Mouse (Mus musculus) E14TG2a.4 (cell line): ENCODE data around the gene Galnt9.

Experiments used
- H3K27me3 ChIP-seq: 2 replicates; pipeline ENCODE4 v1.6.1; 2014; ENCODE audit warnings: low read length, control low read depth; ENCODE audit not compliant: insufficient read depth
- H3K36me3 ChIP-seq: 2 replicates; pipeline ENCODE4 v1.6.1; 2014; ENCODE audit warnings: low read length, control low read depth; ENCODE audit not compliant: insufficient read depth
- H3K4me1 ChIP-seq: replicated peaks from 2 replicates; pipeline ENCODE4 v1.6.1; 2014; ENCODE audit warnings: low read depth, low read length, control low read depth
- H3K4me3 ChIP-seq: replicated peaks from 2 replicates; pipeline ENCODE4 v1.5.1; 2014; ENCODE audit warnings: mild to moderate bottlenecking, low read length
- H3K9me3 ChIP-seq: 2 replicates; pipeline ENCODE4 v1.6.1; 2014; ENCODE audit warnings: low read length, control low read depth
- CTCF ChIP-seq: conservative IDR thresholded peaks from 2 replicates; pipeline ENCODE4 v1.5.1; 2014; ENCODE audit warnings: low read length
- NANOG ChIP-seq: IDR thresholded peaks from 2 replicates; pipeline ENCODE4 v1.6.1; 2014; ENCODE audit warnings: borderline replicate concordance, low read length, mixed read lengths
- POU5F1 ChIP-seq: IDR thresholded peaks from 2 replicates; pipeline ENCODE4 v1.6.1; 2014; ENCODE audit warnings: low read length, borderline replicate concordance

Gene Galnt9

DNA sequence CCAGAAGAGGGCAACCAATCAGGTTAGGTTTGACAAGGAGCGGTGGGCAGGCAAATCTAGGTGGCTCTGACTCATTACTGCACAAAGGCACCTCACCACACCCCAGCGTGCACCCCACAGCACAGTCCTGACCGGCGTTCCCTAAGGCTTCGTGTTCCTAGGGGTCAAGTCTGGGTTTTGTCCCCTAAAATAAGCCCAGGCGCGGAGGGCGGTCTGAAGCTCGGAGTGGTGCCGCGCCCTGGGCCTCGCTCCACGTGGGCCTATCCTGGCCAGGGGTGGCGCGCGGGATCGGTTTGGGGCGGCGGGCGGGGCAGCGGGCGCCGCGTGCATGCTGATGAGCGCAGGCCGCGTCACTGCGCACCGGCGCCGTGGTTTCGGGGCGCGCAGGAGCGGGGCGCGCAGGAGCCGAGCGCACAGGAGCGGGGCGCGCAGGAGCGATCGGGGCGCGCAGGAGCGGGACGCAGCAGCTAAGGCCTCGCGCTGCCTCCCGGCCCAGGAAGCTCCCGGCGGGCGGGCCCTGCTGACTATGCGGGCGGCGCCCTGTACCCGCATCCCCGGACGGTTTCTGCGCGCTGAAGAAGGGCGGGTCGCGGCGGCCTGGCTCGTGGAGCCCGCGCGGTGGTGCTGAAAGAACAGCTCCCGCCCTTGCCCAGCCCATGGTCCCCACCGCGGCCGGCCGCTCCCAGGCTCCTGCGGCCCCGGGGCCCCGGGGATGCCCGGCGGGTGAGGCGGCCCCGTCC is at the start of gene Galnt9:
Galnt9 (plus strand) TSS at position 405 of the 740 bp plus-strand sequence.
- Histone ChIP-seq H3K36me3 (no peaks in the 10 kb centered on the region), H3K9me3 (no peaks in the 10 kb centered on the region), H3K4me3 (peak within 1 kb of the TSS; percentile 86), H3K27me3 (peaks cover 71% of the 10 kb centered on the region), H3K4me1 (peaks cover 35% of the 10 kb centered on the region)
- no peak for TF ChIP-seq CTCF
- no peak for TF ChIP-seq NANOG
- no peak for TF ChIP-seq POU5F1

DNA sequence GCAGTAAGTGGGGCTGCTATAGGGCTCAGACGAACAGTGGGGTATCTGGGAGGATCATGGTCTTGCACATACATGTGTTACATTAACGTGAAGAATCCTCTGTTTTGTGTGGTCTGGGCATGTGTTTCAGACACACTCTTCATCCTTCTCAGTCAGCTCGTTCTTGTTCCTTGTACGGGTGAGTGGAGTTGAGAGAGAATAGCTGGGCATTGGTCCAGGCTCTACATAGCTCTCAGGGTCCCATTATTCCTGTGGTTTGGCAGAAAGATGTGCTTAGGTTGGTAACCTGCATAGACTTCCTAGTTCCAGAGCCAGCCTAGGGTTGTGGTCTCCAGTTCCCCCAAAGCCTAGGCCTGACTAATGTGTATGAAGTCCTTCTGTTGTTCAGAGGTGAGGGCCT is 49.8 kb upstream of the Galnt9 start:
- H3K4me3 ChIP-seq, result no peak overlapping the region
- peaks cover 26% of the 10 kb centered on the region for H3K27me3 ChIP-seq
- no peaks in the 10 kb centered on the region for H3K36me3 ChIP-seq
- no peak for TF ChIP-seq CTCF
- TF ChIP-seq POU5F1, result no peak
- TF ChIP-seq NANOG, result no peak
- no peaks in the 10 kb centered on the region for H3K9me3 ChIP-seq
- peaks cover 19% of the 10 kb centered on the region for H3K4me1 ChIP-seq

GRCm38 (mm10) chr5:110495051-110495450 is 49.1 kb upstream of the Galnt9 start:
- H3K27me3 ChIP-seq, result peaks cover 28% of the 10 kb centered on the region
- TF ChIP-seq CTCF (no peak), NANOG (no peak), POU5F1 (no peak)
- H3K9me3 ChIP-seq, result no peaks in the 10 kb centered on the region
- peaks cover 19% of the 10 kb centered on the region for H3K4me1 ChIP-seq
- H3K36me3 ChIP-seq, result no peaks in the 10 kb centered on the region
- H3K4me3 ChIP-seq, result no peak overlapping the region

GRCm38 (mm10) chr5:110497556-110497955 is 46.6 kb upstream of the Galnt9 start:
- TF ChIP-seq NANOG, result no peak
- no peak for TF ChIP-seq CTCF
- no peak for TF ChIP-seq POU5F1
- Histone ChIP-seq H3K9me3 (no peaks in the 10 kb centered on the region), H3K4me3 (no peak overlapping the region), H3K27me3 (peaks cover 33% of the 10 kb centered on the region), H3K36me3 (no peaks in the 10 kb centered on the region), H3K4me1 (peaks cover 11% of the 10 kb centered on the region; the same call in 1 of the 2 replicates)

DNA sequence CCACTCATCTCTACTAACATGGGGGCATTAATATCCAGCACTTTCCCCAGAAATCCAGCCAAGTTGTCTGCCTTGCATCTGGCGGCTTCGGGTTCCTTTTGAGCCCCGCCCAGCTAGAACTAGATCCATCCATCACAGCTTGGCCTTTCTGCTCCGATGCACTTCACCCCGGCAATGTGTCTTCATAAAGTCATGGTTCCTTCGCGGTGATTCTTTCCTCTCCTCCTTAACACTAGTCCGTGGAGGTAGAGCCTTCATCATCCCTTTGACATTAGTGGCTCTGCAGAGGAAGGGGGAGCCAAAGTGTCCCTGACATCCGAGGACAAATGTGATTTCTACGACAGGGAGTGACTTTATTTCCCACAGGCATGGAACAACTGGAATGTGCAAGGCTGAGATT is 46.1 kb upstream of the Galnt9 start:
- no peaks in the 10 kb centered on the region for H3K36me3 ChIP-seq
- no peaks in the 10 kb centered on the region for H3K9me3 ChIP-seq
- peaks cover 11% of the 10 kb centered on the region; the same call in 1 of the 2 replicates for H3K4me1 ChIP-seq
- TF ChIP-seq POU5F1 (no peak), NANOG (no peak), CTCF (no peak)
- H3K4me3 ChIP-seq, result no peak overlapping the region
- peaks cover 34% of the 10 kb centered on the region for H3K27me3 ChIP-seq

GRCm38 (mm10) chr5:110500233-110500632 is 43.9 kb upstream of the Galnt9 start:
- 0 out of 2 replicates have a peak, but pooled peaks cover 7% of the 10 kb centered on the region for H3K4me1 ChIP-seq
- no peaks in the 10 kb centered on the region for H3K9me3 ChIP-seq
- peaks cover 37% of the 10 kb centered on the region for H3K27me3 ChIP-seq
- no peaks in the 10 kb centered on the region for H3K36me3 ChIP-seq
- TF ChIP-seq NANOG, result no peak
- TF ChIP-seq CTCF, result no peak
- no peak for TF ChIP-seq POU5F1
- no peak overlapping the region for H3K4me3 ChIP-seq

DNA sequence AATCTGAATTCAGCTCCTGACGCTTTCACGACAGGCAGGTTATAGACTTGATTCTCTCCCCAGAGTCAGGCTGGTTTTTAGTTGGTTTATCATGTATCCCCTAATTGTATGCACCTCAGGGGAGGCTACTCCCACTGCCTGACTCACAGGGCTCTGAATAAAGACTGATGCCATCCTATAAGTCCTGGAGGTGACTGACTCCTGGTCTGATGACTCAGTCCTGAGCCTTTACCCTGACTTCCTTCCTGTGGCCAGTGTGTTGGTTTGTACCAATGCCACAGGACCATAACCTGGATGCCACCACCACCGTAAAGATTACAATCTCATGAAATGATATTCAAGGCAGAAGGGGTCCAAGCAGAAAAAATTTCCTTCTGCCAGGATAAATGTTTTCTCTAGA is 40.8 kb upstream of the Galnt9 start:
- Histone ChIP-seq H3K27me3 (peaks cover 20% of the 10 kb centered on the region), H3K4me1 (peaks cover 7% of the 10 kb centered on the region), H3K36me3 (no peaks in the 10 kb centered on the region), H3K4me3 (no peak overlapping the region), H3K9me3 (no peaks in the 10 kb centered on the region)
- TF ChIP-seq CTCF (no peak), POU5F1 (no peak), NANOG (no peak)

DNA sequence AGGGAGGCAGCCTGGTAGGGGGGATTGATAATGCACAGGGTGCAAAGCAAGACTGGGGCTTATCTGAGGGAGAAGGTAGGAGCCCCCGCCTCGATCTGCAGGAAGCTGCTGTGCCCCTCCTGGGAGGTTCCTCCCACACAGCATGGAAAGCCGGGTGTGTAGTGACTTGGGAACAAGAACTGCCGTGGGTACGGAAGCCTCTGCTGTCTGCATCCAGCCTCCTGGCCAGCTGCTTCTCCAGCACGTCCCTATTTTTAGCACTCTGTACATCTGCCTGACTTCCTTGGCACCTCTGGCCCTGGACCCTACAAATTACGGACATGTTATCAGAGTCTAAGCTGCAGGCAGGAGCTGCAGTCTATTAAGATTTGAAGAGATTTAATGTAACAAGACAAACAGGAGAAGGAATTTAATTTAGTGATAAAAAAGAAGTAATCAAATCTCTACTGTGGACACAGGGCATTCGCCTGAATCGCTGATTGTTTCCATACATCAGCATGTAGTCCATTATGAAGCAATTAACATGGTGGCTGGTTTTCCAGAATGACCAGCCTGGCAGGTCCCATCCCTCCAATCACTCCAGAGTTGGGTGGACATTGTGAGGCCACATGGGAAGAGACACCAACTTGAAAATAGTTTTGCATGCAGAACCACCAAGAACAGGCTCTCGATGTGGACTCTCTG is 38.4 kb upstream of the Galnt9 start:
- H3K4me1 ChIP-seq, result peaks cover 7% of the 10 kb centered on the region
- TF ChIP-seq CTCF, result no peak
- no peak for TF ChIP-seq NANOG
- TF ChIP-seq POU5F1, result no peak
- H3K27me3 ChIP-seq, result peaks cover 12% of the 10 kb centered on the region; the same call in 1 of the 2 replicates
- no peaks in the 10 kb centered on the region for H3K9me3 ChIP-seq
- no peaks in the 10 kb centered on the region for H3K36me3 ChIP-seq
- H3K4me3 ChIP-seq, result no peak overlapping the region

DNA sequence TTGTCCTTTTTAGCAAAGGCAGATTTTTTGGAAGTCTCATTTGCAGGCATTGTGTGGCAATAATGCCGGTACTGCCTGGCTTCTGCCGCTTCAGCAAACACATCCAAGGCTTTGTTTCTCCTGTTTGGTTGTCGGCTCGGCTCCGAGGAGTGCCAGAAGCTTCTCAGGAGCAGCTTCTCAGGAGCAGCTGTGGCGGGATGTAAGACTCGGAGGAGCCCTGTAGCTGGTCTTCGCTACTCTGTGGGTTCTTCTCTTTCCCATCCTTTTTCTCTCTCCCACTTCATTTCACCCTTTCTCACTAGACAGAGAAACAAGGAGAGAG is 37.9 kb upstream of the Galnt9 start:
- Histone ChIP-seq H3K4me3 (no peak overlapping the region), H3K36me3 (no peaks in the 10 kb centered on the region), H3K9me3 (no peaks in the 10 kb centered on the region), H3K27me3 (peaks cover 9% of the 10 kb centered on the region; the same call in 1 of the 2 replicates), H3K4me1 (peaks cover 7% of the 10 kb centered on the region)
- TF ChIP-seq NANOG (no peak), CTCF (no peak), POU5F1 (no peak)

- Histone ChIP-seq H3K27me3 (peaks cover 8% of the 10 kb centered on the region; the same call in 1 of the 2 replicates), H3K4me1 (peaks cover 7% of the 10 kb centered on the region), H3K9me3 (no peaks in the 10 kb centered on the region), H3K4me3 (no peak overlapping the region), H3K36me3 (no peaks in the 10 kb centered on the region)
- TF ChIP-seq CTCF, result no peak
- TF ChIP-seq NANOG, result no peak
- TF ChIP-seq POU5F1, result no peak
These were observed 37.3 kb upstream of the Galnt9 start for GRCm38 (mm10) chr5:110506856-110507255.
